Mouse (Mus musculus): ENCODE data around the gene Clcnkb.

GRCm38 (mm10) chr4:141357811-141358210, 58.0 kb downstream of the Clcnkb start:
- TF ChIP-seq POLR2A (IDR thresholded peaks at IDR 0.05; ENCODE audit: borderline replicate concordance, extremely low read depth, low read depth, low read length) (no peak), CTCF (IDR thresholded peaks at IDR 0.05; ENCODE audit: insufficient read depth, low read length) (no peak)

Measured in lung, adult 2 months (tissue).